Mouse (Mus musculus): ENCODE results near the gene Dpm2. TPM values are rescaled to one million over a fixed set of nuclear protein-coding genes. Genes with fewer than 3 reads are reported as not detected.

The Dpm2 gene
- polyA plus RNA-seq, 1 experiment from 2014 or later, result 104 TPM

DNA sequence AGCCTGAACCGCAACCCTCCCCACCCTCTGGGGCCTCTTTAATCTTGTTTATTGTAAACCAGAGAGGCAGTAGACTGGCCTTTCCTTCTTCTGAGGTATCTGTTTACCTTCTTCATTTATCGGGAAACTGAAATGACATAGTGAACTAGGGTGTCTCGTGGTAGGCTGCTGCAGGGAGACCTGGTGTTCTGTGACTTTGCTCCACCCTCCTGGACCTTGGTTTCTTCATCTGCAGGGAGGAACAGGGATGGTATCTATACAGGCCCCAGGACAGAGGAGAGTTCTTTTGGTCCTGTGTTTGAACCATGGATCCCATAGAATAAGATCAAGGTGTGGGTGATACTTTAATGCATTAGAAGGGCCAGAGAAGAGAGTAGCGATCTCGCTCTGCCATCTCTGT is 19.4 kb upstream of the Dpm2 start:
- no peak for DNase-seq (ENCODE audit: low spot score)
- Histone ChIP-seq H3K9me3 (replicated peaks) (no peaks in the 10 kb centered on the region), H3K27ac (no peak overlapping the region), H3K36me3 (peaks cover 47% of the 10 kb centered on the region), H3K4me3 (no peak overlapping the region), H3K27me3 (ENCODE audit: low read depth, poor library complexity, severe bottlenecking) (no peaks in the 10 kb centered on the region), H3K4me1 (peaks cover 28% of the 10 kb centered on the region)
- WGBS, result 78% methylated on average over 5 of the region's 5 CpGs

DNA sequence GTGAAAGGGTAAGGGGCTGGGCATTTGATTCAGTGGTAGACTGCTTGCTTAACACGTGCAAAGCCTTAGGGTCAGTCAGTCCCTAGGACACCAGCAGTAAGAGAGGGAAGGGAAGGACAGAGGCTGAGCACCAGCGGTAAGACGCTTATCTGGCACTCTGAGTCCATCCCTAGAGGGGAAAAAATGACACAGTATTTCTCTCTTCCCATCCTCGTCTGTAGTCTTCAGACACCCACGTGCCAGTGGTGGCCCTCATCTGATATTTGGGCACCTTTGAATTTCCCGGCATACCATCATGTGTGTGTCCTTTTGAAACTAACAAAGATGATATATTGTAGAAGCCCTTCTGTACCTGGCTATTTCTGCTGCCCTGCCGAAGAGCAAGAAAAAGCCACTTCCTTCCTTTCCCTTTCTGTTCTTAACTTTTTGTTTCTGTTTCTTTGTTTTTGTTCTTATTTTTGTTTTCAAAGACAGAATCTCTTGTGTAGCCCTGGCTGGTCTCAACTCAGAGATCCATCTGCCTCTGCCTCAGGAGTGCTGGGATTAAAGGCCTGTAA is 17.0 kb upstream of the Dpm2 start:
- Histone ChIP-seq H3K36me3 (peaks cover 46% of the 10 kb centered on the region), H3K4me1 (peaks cover 24% of the 10 kb centered on the region), H3K4me3 (no peak overlapping the region), H3K27me3 (ENCODE audit: low read depth, poor library complexity, severe bottlenecking) (no peaks in the 10 kb centered on the region), H3K9me3 (replicated peaks) (no peaks in the 10 kb centered on the region), H3K27ac (no peak overlapping the region)
- 79% methylated on average over 7 of the region's 7 CpGs for WGBS
- no peak for DNase-seq (ENCODE audit: low spot score)

- Histone ChIP-seq H3K36me3 (peaks cover 52% of the 10 kb centered on the region), H3K27ac (no peak overlapping the region), H3K4me3 (no peak overlapping the region), H3K27me3 (ENCODE audit: low read depth, poor library complexity, severe bottlenecking) (no peaks in the 10 kb centered on the region), H3K9me3 (replicated peaks) (no peaks in the 10 kb centered on the region), H3K4me1 (peaks cover 12% of the 10 kb centered on the region; the same call in 1 of the 2 replicates)
- no peak for DNase-seq (ENCODE audit: low spot score)
- WGBS, result 59% methylated on average over 4 of the region's 4 CpGs
Measured at GRCm38 (mm10) chr2:32555484-32555883, 15.2 kb upstream of the Dpm2 start.

DNA sequence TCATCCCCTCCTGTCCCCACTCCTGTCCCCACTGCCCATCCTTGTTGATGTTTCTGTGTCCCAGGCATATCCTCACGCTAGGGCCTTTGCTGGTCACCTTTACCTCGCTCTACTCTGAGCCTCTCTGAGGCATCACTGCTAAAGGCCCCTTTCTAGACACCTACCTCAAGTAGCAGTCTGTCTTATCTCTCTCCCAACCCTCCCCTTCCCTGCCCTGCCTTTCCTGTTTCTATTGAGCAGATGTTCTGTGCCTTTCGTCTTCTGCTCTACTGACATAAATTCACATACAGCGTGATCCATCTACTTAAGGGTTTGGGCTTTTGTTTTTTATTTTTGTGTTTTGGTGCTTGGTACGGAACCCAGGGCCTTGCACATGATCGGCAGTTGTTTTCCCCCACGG is 14.6 kb upstream of the Dpm2 start:
- Histone ChIP-seq H3K4me3 (no peak overlapping the region), H3K27me3 (ENCODE audit: low read depth, poor library complexity, severe bottlenecking) (no peaks in the 10 kb centered on the region), H3K36me3 (peaks cover 54% of the 10 kb centered on the region), H3K27ac (no peak overlapping the region), H3K4me1 (peaks cover 9% of the 10 kb centered on the region; the same call in 1 of the 2 replicates), H3K9me3 (replicated peaks) (no peaks in the 10 kb centered on the region)
- WGBS, result 87% methylated on average over 7 of the region's 7 CpGs
- no peak for DNase-seq (ENCODE audit: low spot score)

GRCm38 (mm10) chr2:32559570-32559969 is 11.1 kb upstream of the Dpm2 start:
- Histone ChIP-seq H3K27ac (no peak overlapping the region; the same call in 1 of the 2 replicates), H3K27me3 (ENCODE audit: low read depth, poor library complexity, severe bottlenecking) (no peaks in the 10 kb centered on the region), H3K4me1 (peaks cover 8% of the 10 kb centered on the region; the same call in 1 of the 2 replicates), H3K36me3 (peaks cover 80% of the 10 kb centered on the region), H3K4me3 (no peak overlapping the region), H3K9me3 (replicated peaks) (no peaks in the 10 kb centered on the region)
- WGBS, result 82% methylated on average over 5 of the region's 5 CpGs
- no peak for DNase-seq (ENCODE audit: low spot score)

GRCm38 (mm10) chr2:32566536-32567063 is 4.1 kb upstream of the Dpm2 start:
- 45% methylated on average over 4 of the region's 4 CpGs for WGBS
- peak; percentile 70 for DNase-seq (ENCODE audit: low spot score)

GRCm38 (mm10) chr2:32568149-32568548 is 2.5 kb upstream of the Dpm2 start:
- no peak overlapping the region for H3K27ac ChIP-seq
- peaks cover 18% of the 10 kb centered on the region for H3K4me1 ChIP-seq
- WGBS, result 79% methylated on average over 5 of the region's 5 CpGs
- H3K4me3 ChIP-seq, result no peak overlapping the region
- H3K36me3 ChIP-seq, result peaks cover 72% of the 10 kb centered on the region
- no peaks in the 10 kb centered on the region for H3K9me3 ChIP-seq (replicated peaks)
- no peak for DNase-seq (ENCODE audit: low spot score)
- no peaks in the 10 kb centered on the region for H3K27me3 ChIP-seq (ENCODE audit: low read depth, poor library complexity, severe bottlenecking)

More at GRCm38 (mm10) chr2:32566536-32567063, 4.1 kb upstream of the Dpm2 start:
- Histone ChIP-seq H3K9me3 (replicated peaks) (no peaks in the 10 kb centered on the region), H3K27ac (no peak overlapping the region), H3K36me3 (peaks cover 76% of the 10 kb centered on the region), H3K4me3 (no peak overlapping the region), H3K27me3 (ENCODE audit: low read depth, poor library complexity, severe bottlenecking) (no peaks in the 10 kb centered on the region), H3K4me1 (peaks cover 8% of the 10 kb centered on the region)

GRCm38 (mm10) chr2:32568941-32569340 is 1.7 kb upstream of the Dpm2 start:
- Histone ChIP-seq H3K36me3 (peaks cover 70% of the 10 kb centered on the region), H3K9me3 (replicated peaks) (no peaks in the 10 kb centered on the region), H3K4me3 (no peak overlapping the region), H3K27ac (no peak overlapping the region), H3K27me3 (ENCODE audit: low read depth, poor library complexity, severe bottlenecking) (no peaks in the 10 kb centered on the region), H3K4me1 (peaks cover 18% of the 10 kb centered on the region)
- WGBS, result 90% methylated on average over 3 of the region's 3 CpGs
- no peak for DNase-seq (ENCODE audit: low spot score)

DNA sequence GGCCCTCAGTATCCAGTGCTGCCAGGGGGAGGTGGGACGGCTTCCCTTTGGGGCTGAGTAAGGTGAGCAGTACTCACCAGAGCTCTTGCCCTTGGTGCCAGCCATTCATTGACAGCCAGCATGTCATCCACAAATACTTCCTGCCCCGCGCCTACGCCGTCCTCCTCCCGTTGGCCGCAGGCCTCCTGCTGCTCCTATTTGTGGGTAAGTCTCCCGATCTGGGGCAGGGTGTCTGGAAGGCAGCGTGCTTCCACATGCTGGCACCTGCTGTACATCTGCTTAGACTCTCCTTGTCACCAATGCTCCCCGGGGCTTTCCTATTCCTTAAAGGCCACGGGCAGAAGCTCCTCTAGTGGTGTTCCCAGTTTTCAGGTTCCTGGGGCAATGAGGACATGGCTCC is 1.5 kb downstream of the Dpm2 start:
- 89% methylated on average over 11 of the region's 11 CpGs for WGBS
- no peak overlapping the region for H3K27ac ChIP-seq
- peaks cover 16% of the 10 kb centered on the region for H3K27me3 ChIP-seq (ENCODE audit: low read depth, poor library complexity, severe bottlenecking)
- H3K9me3 ChIP-seq (replicated peaks), result no peaks in the 10 kb centered on the region
- H3K4me3 ChIP-seq, result peak overlapping the region; percentile 67; the same call in 1 of the 2 replicates
- no peak for DNase-seq (ENCODE audit: low spot score)
- peaks cover 34% of the 10 kb centered on the region for H3K4me1 ChIP-seq
- peaks cover 37% of the 10 kb centered on the region for H3K36me3 ChIP-seq

DNA sequence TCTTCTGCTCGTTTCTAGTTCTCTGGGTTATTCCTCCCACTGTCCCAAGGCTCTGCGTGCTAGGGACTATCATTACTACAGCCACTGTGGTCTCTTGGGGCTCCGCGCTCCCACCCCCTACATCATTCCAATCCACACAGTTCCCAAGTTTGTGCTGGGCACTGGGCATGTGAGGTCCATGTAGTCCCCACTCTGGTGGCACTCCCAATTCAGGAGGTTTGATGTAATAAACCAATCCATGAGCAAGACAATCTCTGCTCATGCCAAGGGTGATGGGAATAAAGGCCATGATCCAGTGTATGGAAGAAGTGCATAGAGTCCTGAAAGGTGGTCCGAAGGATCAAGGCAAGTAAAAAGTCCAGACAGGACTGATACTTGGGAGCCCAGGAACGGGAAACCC is 3.8 kb downstream of the Dpm2 start, which contains the start of gene Pip5kl1:
Pip5kl1 (plus strand) TSS at position 301 of the 400 bp plus-strand sequence.
- H3K9me3 ChIP-seq (replicated peaks), result no peaks in the 10 kb centered on the region
- no peak for DNase-seq (ENCODE audit: low spot score)
- peaks cover 16% of the 10 kb centered on the region for H3K36me3 ChIP-seq
- peaks cover 40% of the 10 kb centered on the region for H3K4me1 ChIP-seq
- peaks cover 39% of the 10 kb centered on the region for H3K27me3 ChIP-seq (ENCODE audit: low read depth, poor library complexity, severe bottlenecking)
- H3K4me3 ChIP-seq, result peak within 1 kb of the TSS; percentile 68
- WGBS, result 84% methylated on average over 6 of the region's 6 CpGs
- peak within 1 kb of the TSS; percentile 61 for H3K27ac ChIP-seq

DNA sequence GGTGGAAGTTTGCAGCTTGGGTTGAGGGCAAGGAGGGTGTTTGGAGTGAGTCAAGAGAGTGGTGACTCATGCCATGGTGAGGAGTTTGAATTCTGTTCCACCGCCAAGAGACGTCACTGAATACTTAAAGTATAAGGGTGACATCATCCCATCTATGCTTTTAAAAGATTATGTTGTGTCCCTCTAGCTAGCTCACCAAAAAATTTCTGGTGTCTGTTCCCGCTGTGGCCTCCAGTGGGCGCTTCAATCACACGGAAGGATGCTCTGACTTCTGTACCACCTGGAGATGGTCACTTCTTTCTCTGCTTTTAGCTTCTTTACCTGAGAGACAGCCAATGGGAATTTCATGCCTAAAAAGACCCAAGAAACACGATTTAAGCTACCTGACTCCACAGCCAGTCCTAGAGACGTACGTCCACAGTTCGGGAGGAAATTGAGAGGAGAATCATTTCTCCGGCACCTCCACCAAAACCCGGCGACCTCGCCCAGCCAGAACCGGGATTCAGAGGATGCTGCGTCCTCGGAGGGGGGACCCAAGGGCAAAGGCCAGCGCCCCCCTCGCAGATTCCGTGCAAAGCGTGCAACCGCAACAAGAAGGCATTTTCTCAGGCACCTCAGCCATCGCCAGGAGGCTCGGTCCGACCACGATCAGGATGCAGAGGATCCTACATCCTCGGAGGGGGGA is 4.4 kb downstream of the Dpm2 start:
- H3K27ac ChIP-seq, result peak overlapping the region; percentile 61
- H3K4me3 ChIP-seq, result peak overlapping the region; percentile 68
- H3K27me3 ChIP-seq (ENCODE audit: low read depth, poor library complexity, severe bottlenecking), result peaks cover 44% of the 10 kb centered on the region
- peak; percentile 62 for DNase-seq (ENCODE audit: low spot score)
- H3K9me3 ChIP-seq (replicated peaks), result no peaks in the 10 kb centered on the region
- 2% methylated on average over 26 of the region's 26 CpGs for WGBS
- H3K36me3 ChIP-seq, result peaks cover 16% of the 10 kb centered on the region
- H3K4me1 ChIP-seq, result peaks cover 40% of the 10 kb centered on the region

DNA sequence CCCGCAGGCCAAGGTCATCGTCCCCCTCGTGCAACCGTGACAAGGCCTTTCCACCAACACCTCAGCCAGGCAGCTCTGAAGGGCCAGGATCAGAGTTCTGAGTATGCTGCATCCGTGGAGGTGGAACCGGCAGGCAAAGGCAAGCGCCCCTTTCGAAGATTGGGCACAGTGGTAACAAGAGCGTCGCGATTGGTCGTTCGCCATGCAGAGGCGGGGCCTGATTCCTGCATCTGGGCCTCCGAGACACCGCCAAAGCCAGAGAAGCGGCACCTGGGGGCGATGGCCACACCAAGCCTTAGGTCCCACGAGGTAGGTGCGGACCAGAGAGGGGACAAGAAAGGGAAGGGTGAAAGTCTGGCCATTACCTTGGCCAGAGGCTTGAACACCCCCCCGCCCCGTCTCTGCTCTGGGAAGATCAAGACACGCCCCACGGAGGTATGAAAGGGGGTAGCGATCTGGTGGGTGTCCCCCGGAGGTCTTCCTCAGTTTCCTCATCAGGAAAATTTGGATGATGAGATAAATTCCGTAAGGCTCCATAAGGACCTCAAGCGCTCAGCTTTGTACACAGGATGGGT is 5.0 kb downstream of the Dpm2 start, which contains the start of gene 9430097D07Rik:
9430097D07Rik (minus strand) TSS at position 99 of the 575 bp plus-strand sequence.
- peak within 1 kb of the TSS; percentile 68 for H3K4me3 ChIP-seq
- H3K27ac ChIP-seq, result peak within 1 kb of the TSS; percentile 61
- H3K4me1 ChIP-seq, result peaks cover 38% of the 10 kb centered on the region
- peaks cover 16% of the 10 kb centered on the region for H3K36me3 ChIP-seq
- H3K9me3 ChIP-seq (replicated peaks), result no peaks in the 10 kb centered on the region
- peaks cover 51% of the 10 kb centered on the region for H3K27me3 ChIP-seq (ENCODE audit: low read depth, poor library complexity, severe bottlenecking)
- peak; percentile 76 for DNase-seq (ENCODE audit: low spot score)
- 6% methylated on average over 28 of the region's 28 CpGs for WGBS

DNA sequence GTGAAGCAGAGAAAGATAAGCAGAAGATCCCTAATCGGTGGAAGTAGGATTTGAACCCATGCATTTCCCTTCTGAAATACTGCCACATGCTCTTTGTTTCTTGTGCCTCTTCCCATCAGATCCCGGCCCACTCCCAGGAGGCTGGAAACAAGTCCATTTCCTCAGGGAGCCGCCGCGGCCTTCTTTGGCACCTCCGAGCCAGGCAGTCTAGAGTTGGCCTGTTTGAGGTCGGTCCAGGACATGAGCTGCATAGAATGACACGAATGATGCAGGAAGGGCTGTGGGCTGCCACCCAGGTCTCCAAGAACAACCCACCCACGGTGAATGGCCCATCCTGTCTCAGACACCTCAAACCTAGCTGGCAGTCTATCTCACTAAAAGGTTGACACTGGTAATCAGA is 5.9 kb downstream of the Dpm2 start:
- Histone ChIP-seq H3K9me3 (replicated peaks) (no peaks in the 10 kb centered on the region), H3K36me3 (peaks cover 16% of the 10 kb centered on the region), H3K27me3 (ENCODE audit: low read depth, poor library complexity, severe bottlenecking) (peaks cover 58% of the 10 kb centered on the region), H3K27ac (no peak overlapping the region), H3K4me1 (peaks cover 33% of the 10 kb centered on the region), H3K4me3 (0 out of 2 replicates have a peak overlapping the region, but pooled peaks have one; percentile 68)
- 91% methylated on average over 9 of the region's 9 CpGs for WGBS
- DNase-seq (ENCODE audit: low spot score), result no peak

All from limb, embryonic 10.5 days (tissue).